Mouse (Mus musculus) liver, embryonic 14.5 days (tissue): ENCODE data around the gene Ets1.

Source experiments
- CTCF ChIP-seq: IDR thresholded peaks from 2 replicates; pipeline ENCODE4 v1.5.1; 2016; ENCODE audit warnings: antibody characterized with exemption, low read depth, control low read depth
- EP300 ChIP-seq: IDR thresholded peaks from 2 replicates; pipeline ENCODE4 v1.6.1; 2016; ENCODE audit warnings: antibody characterized with exemption, low read depth

- no peak for TF ChIP-seq CTCF
- TF ChIP-seq EP300 = no peak
Observed at GRCm38 (mm10) chr9:32617430-32617768, 18.6 kb upstream of the Ets1 start.
